In genomic region chr4:63084473-63084889, GRCm38 (mm10) we compare ENCODE assay signal across 9 mouse cellular contexts.
DNase-seq lines count a peak whose midpoint lies in the region; ATAC-seq lines count a peak whose summit lies in the region.
"Had no signal": no experiment of that assay in that cellular context is flagged by ENCODE, and none has a peak within 500 bp of the region (broad histone marks: within the 10 kb centered on the region; RNA-seq: fewer than 3 reads in every experiment).

No protein-coding gene starts in this region.

- ATAC-seq in kidney, embryonic 16.5 days (ENCODE audit: low FRiP score, low TSS enrichment) = no peak
- peak; percentile 45; the same call in 1 of the 2 replicates for ATAC-seq in heart, embryonic 14.5 days (ENCODE audit: insufficient number of reproducible peaks, insufficient read depth, low FRiP score, low read depth)
- no peak for ATAC-seq in megakaryocyte progenitor cell, adult 5-6 weeks (replicated peaks; ENCODE audit: poor library complexity)

- H3K9ac ChIP-seq in kidney, embryonic 16.5 days (replicated peaks; ENCODE audit: low read length) = no peak overlapping the region
- no peak overlapping the region for H3K9ac ChIP-seq in heart, embryonic 14.5 days (ENCODE audit: low read length)

- WGBS in kidney, embryonic 16.5 days = 79% methylated on average over 8 of the region's 8 CpGs
- WGBS in heart, embryonic 14.5 days = 67% methylated on average over 8 of the region's 8 CpGs

- DNase-seq in kidney, adult 18-20 months = peak; percentile 53
- DNase-seq in cerebellum, adult 11 months = peak; percentile 5
- DNase-seq in layer of hippocampus, postnatal 14 days (ENCODE audit: low spot score in 2 of 2) = peak; percentile 45 to 57
- peak; percentile 49 for DNase-seq in ovary, adult 18-20 months (ENCODE audit: low spot score)
- DNase-seq in spleen, postnatal 10 days (ENCODE audit: low spot score in 2 of 2) = no peak

- H3K4me3 ChIP-seq in kidney, embryonic 16.5 days (ENCODE audit: low read length) = no peak overlapping the region
- H3K4me3 ChIP-seq in heart, embryonic 14.5 days (ENCODE audit: control insufficient read depth in 1 of 2, insufficient read depth in 1 of 2, low read depth in 1 of 2, low read length in 2 of 2) = no peak overlapping the region

- no peaks in the 10 kb centered on the region for H3K4me1 ChIP-seq in kidney, embryonic 16.5 days (ENCODE audit: insufficient read depth, low read length)
- peaks cover 3 to 4% of the 10 kb centered on the region in 2 experiments; a peak in 2 of 4 replicates for H3K4me1 ChIP-seq in heart, embryonic 14.5 days (ENCODE audit: control insufficient read depth in 2 of 2, insufficient read depth in 2 of 2, low read length in 2 of 2)

- peaks cover 52% of the 10 kb centered on the region for H3K36me3 ChIP-seq in kidney, embryonic 16.5 days (ENCODE audit: insufficient read depth, low read length)
- peaks cover 29% of the 10 kb centered on the region for H3K36me3 ChIP-seq in heart, embryonic 14.5 days (ENCODE audit: control insufficient read depth, insufficient read depth, low read length)

- H3K27me3 ChIP-seq in kidney, embryonic 16.5 days (ENCODE audit: insufficient read depth, low read length) = no peaks in the 10 kb centered on the region
- H3K27me3 ChIP-seq in heart, embryonic 14.5 days (ENCODE audit: control insufficient read depth, insufficient read depth, low read length) = no peaks in the 10 kb centered on the region

- no peak overlapping the region for H3K27ac ChIP-seq in kidney, embryonic 16.5 days (ENCODE audit: low read length)
- H3K27ac ChIP-seq in heart, embryonic 14.5 days (replicated peaks in 1 of 2; ENCODE audit: control insufficient read depth in 1 of 2, insufficient read depth in 1 of 2, low read depth in 2 of 2, low read length in 2 of 2) = no peak overlapping the region
- H3K27ac ChIP-seq: macrophage had no signal

- H3K4me2 ChIP-seq in kidney, embryonic 16.5 days (replicated peaks; ENCODE audit: low read depth, low read length) = no peak overlapping the region
- no peak overlapping the region for H3K4me2 ChIP-seq in heart, embryonic 14.5 days (ENCODE audit: low read length)

- no peaks in the 10 kb centered on the region for H3K9me3 ChIP-seq in kidney, embryonic 16.5 days (ENCODE audit: low read length)
- no peaks in the 10 kb centered on the region for H3K9me3 ChIP-seq in heart, embryonic 14.5 days (ENCODE audit: control insufficient read depth, low read length)

Comparison
In these comparisons a context has a peak if more than half of its experiments do, and no peak if none do; other contexts are left out.
1. DNase-seq: peak in kidney, adult 18-20 months (single experiment), cerebellum, adult 11 months (single experiment), layer of hippocampus, postnatal 14 days (2 of 2) and ovary, adult 18-20 months (single experiment); none in spleen, postnatal 10 days (0 of 2).